Mouse (Mus musculus) kidney, embryonic 15.5 days (tissue): ENCODE measurements around the gene Scn10a. TPM values are rescaled to one million over a fixed set of nuclear protein-coding genes. Genes with fewer than 3 reads are reported as not detected.

ENCODE experiments used
- ATAC-seq: fragments of 200-750 bp; cut with Nextera tagmentation; replicated peaks from 2 replicates; pipeline ENCODE4 v1.8.0; 2017; ENCODE audit warnings: moderate TSS enrichment; ENCODE audit not compliant: low FRiP score
- H3K27ac ChIP-seq: fragments of 300-500 bp; sonication (generic); 2 replicates; pipeline ENCODE4 v1.5.1; 2015; ENCODE audit warnings: mild to moderate bottlenecking, inconsistent platforms
- H3K27me3 ChIP-seq: fragments of 300-500 bp; sonication (generic); 2 replicates; pipeline ENCODE4 v1.6.1; 2015; ENCODE audit warnings: inconsistent platforms
- H3K36me3 ChIP-seq: fragments of 300-500 bp; sonication (generic); 2 replicates; pipeline ENCODE4 v1.6.1; 2015; ENCODE audit warnings: inconsistent platforms
- H3K4me1 ChIP-seq: fragments of 300-500 bp; sonication (generic); 2 replicates; pipeline ENCODE4 v1.6.1; 2015; ENCODE audit warnings: inconsistent platforms
- H3K4me2 ChIP-seq: fragments of 300-500 bp; sonication (generic); 2 replicates; pipeline ENCODE4 v1.6.1; 2015; ENCODE audit warnings: moderate library complexity, mild to moderate bottlenecking, inconsistent platforms
- H3K4me3 ChIP-seq: fragments of 300-500 bp; sonication (generic); replicated peaks from 2 replicates; pipeline ENCODE4 v1.5.1; 2015; ENCODE audit warnings: mild to moderate bottlenecking, inconsistent platforms
- H3K9ac ChIP-seq: fragments of 300-500 bp; sonication (generic); 2 replicates; pipeline ENCODE4 v1.6.1; 2015; ENCODE audit warnings: mild to moderate bottlenecking, inconsistent platforms
- H3K9me3 ChIP-seq: fragments of 300-500 bp; sonication (generic); replicated peaks from 2 replicates; pipeline ENCODE4 v1.6.1; 2016; ENCODE audit warnings: inconsistent platforms
- WGBS: fragments of 180-500 bp; shearing (Covaris S2); methylation state at CpG from one replicate; pipeline ENCODE4 v1.1.7; 2015; ENCODE audit warnings: mixed read lengths; 5-methylcytosine and 5-hydroxymethylcytosine counted together
- polyA plus RNA-seq: library from polyadenylated mRNA; unstranded; fragments of >200 nt; fragmentation: Nextera tagmentation; extraction: Ambion mirVana; gene quantifications from 2 replicates; pipeline ENCODE4 v1.2.1, GENCODE M21; 2015

Scn10a gene
- polyA plus RNA-seq, 1 experiment from 2014 or later, result not detected

GRCm38 (mm10) chr9:119633475-119633874 lies 85.6 kb downstream of the Scn10a start:
- Histone ChIP-seq H3K9ac (no peak overlapping the region), H3K27ac (no peak overlapping the region), H3K4me2 (no peak overlapping the region), H3K36me3 (no peaks in the 10 kb centered on the region), H3K4me3 (no peak overlapping the region), H3K27me3 (peaks cover 97% of the 10 kb centered on the region), H3K9me3 (no peaks in the 10 kb centered on the region), H3K4me1 (peaks cover 21% of the 10 kb centered on the region)
- ATAC-seq, result no peak
- 86% methylated on average over 5 of the region's 5 CpGs for WGBS

GRCm38 (mm10) chr9:119632801-119633200 lies 86.3 kb downstream of the Scn10a start:
- 18% methylated on average over 12 of the region's 12 CpGs for WGBS
- ATAC-seq, result no peak

GRCm38 (mm10) chr9:119631899-119632533 lies 87.1 kb downstream of the Scn10a start:
- Histone ChIP-seq H3K4me1 (peaks cover 21% of the 10 kb centered on the region), H3K27ac (no peak overlapping the region), H3K4me2 (peak overlapping the region; percentile 30), H3K9me3 (no peaks in the 10 kb centered on the region), H3K4me3 (no peak overlapping the region), H3K36me3 (no peaks in the 10 kb centered on the region), H3K9ac (no peak overlapping the region), H3K27me3 (peaks cover 98% of the 10 kb centered on the region)
- 8% methylated on average over 15 of the region's 15 CpGs for WGBS
- peak; percentile 87 for ATAC-seq

More at GRCm38 (mm10) chr9:119632801-119633200, 86.3 kb downstream of the Scn10a start:
- Histone ChIP-seq H3K4me3 (no peak overlapping the region), H3K27ac (no peak overlapping the region), H3K9me3 (no peaks in the 10 kb centered on the region), H3K4me1 (peaks cover 21% of the 10 kb centered on the region), H3K9ac (no peak overlapping the region), H3K27me3 (peaks cover 97% of the 10 kb centered on the region), H3K4me2 (no peak overlapping the region), H3K36me3 (no peaks in the 10 kb centered on the region)

GRCm38 (mm10) chr9:119631393-119631898 lies 87.7 kb downstream of the Scn10a start:
- peak overlapping the region; percentile 30 for H3K4me2 ChIP-seq
- no peaks in the 10 kb centered on the region for H3K9me3 ChIP-seq
- H3K9ac ChIP-seq, result no peak overlapping the region
- H3K36me3 ChIP-seq, result no peaks in the 10 kb centered on the region
- H3K27ac ChIP-seq, result no peak overlapping the region
- peaks cover 99% of the 10 kb centered on the region for H3K27me3 ChIP-seq
- peaks cover 21% of the 10 kb centered on the region for H3K4me1 ChIP-seq
- WGBS, result 28% methylated on average over 13 of the region's 13 CpGs
- no peak overlapping the region for H3K4me3 ChIP-seq
- ATAC-seq, result peak; percentile 35; the same call in 1 of the 2 replicates

GRCm38 (mm10) chr9:119628690-119629268 lies 90.3 kb downstream of the Scn10a start:
- Histone ChIP-seq H3K4me1 (peaks cover 21% of the 10 kb centered on the region), H3K9ac (no peak overlapping the region), H3K27ac (no peak overlapping the region), H3K4me3 (no peak overlapping the region), H3K36me3 (no peaks in the 10 kb centered on the region), H3K4me2 (no peak overlapping the region), H3K27me3 (peaks cover 99% of the 10 kb centered on the region), H3K9me3 (no peaks in the 10 kb centered on the region)
- WGBS, result 71% methylated on average over 8 of the region's 8 CpGs
- no peak for ATAC-seq

GRCm38 (mm10) chr9:119627227-119627626 lies 91.9 kb downstream of the Scn10a start:
- ATAC-seq, result no peak
- peaks cover 95% of the 10 kb centered on the region for H3K27me3 ChIP-seq
- no peak overlapping the region for H3K4me3 ChIP-seq
- no peaks in the 10 kb centered on the region for H3K36me3 ChIP-seq
- 68% methylated on average over 6 of the region's 6 CpGs for WGBS
- no peak overlapping the region for H3K4me2 ChIP-seq
- H3K9ac ChIP-seq, result no peak overlapping the region
- H3K27ac ChIP-seq, result no peak overlapping the region
- H3K9me3 ChIP-seq, result no peaks in the 10 kb centered on the region
- H3K4me1 ChIP-seq, result peaks cover 11% of the 10 kb centered on the region

- Histone ChIP-seq H3K27me3 (peaks cover 70% of the 10 kb centered on the region), H3K27ac (no peak overlapping the region), H3K9ac (no peak overlapping the region), H3K4me1 (no peaks in the 10 kb centered on the region), H3K9me3 (no peaks in the 10 kb centered on the region), H3K36me3 (no peaks in the 10 kb centered on the region), H3K4me3 (no peak overlapping the region), H3K4me2 (no peak overlapping the region)
- WGBS, result 81% methylated on average over 4 of the region's 4 CpGs
- ATAC-seq, result no peak
These were observed 95.0 kb downstream of the Scn10a start for GRCm38 (mm10) chr9:119624151-119624550.

GRCm38 (mm10) chr9:119614798-119615197 lies 104.3 kb downstream of the Scn10a start:
- ATAC-seq, result no peak
- no peaks in the 10 kb centered on the region for H3K36me3 ChIP-seq
- H3K9me3 ChIP-seq, result no peaks in the 10 kb centered on the region
- H3K4me1 ChIP-seq, result no peaks in the 10 kb centered on the region
- no peak overlapping the region for H3K9ac ChIP-seq
- 68% methylated on average over 6 of the region's 6 CpGs for WGBS
- no peak overlapping the region for H3K27ac ChIP-seq
- peaks cover 58% of the 10 kb centered on the region for H3K27me3 ChIP-seq
- no peak overlapping the region for H3K4me3 ChIP-seq
- H3K4me2 ChIP-seq, result no peak overlapping the region

- no peaks in the 10 kb centered on the region for H3K9me3 ChIP-seq
- no peak overlapping the region for H3K27ac ChIP-seq
- H3K36me3 ChIP-seq, result no peaks in the 10 kb centered on the region
- no peak overlapping the region for H3K4me2 ChIP-seq
- H3K4me1 ChIP-seq, result no peaks in the 10 kb centered on the region
- H3K4me3 ChIP-seq, result no peak overlapping the region
- ATAC-seq, result no peak
- H3K9ac ChIP-seq, result no peak overlapping the region
- whole genome bisulfite sequencing, result 89% methylated on average over 7 of the region's 7 CpGs
- H3K27me3 ChIP-seq, result peaks cover 19% of the 10 kb centered on the region
These were observed 108.5 kb downstream of the Scn10a start for GRCm38 (mm10) chr9:119610563-119611166.

- ATAC-seq, result no peak
- 88% methylated on average over 5 of the region's 5 CpGs for WGBS
- H3K9me3 ChIP-seq, result no peaks in the 10 kb centered on the region
These were observed 112.2 kb downstream of the Scn10a start for GRCm38 (mm10) chr9:119606906-119607305.

GRCm38 (mm10) chr9:119604607-119605006 lies 114.5 kb downstream of the Scn10a start:
- no peak for ATAC-seq
- 62% methylated on average over 8 of the region's 8 CpGs for WGBS
- no peaks in the 10 kb centered on the region for H3K4me1 ChIP-seq
- peaks cover 7% of the 10 kb centered on the region for H3K27me3 ChIP-seq
- H3K9ac ChIP-seq, result no peak overlapping the region
- H3K4me3 ChIP-seq, result no peak overlapping the region
- H3K4me2 ChIP-seq, result no peak overlapping the region
- no peaks in the 10 kb centered on the region for H3K36me3 ChIP-seq
- no peaks in the 10 kb centered on the region for H3K9me3 ChIP-seq
- H3K27ac ChIP-seq, result no peak overlapping the region

More at GRCm38 (mm10) chr9:119606906-119607305, 112.2 kb downstream of the Scn10a start:
- H3K4me1 ChIP-seq, result no peaks in the 10 kb centered on the region
- no peak overlapping the region for H3K4me3 ChIP-seq
- no peak overlapping the region for H3K27ac ChIP-seq
- H3K27me3 ChIP-seq, result peaks cover 8% of the 10 kb centered on the region
- no peak overlapping the region for H3K4me2 ChIP-seq
- H3K36me3 ChIP-seq, result no peaks in the 10 kb centered on the region
- no peak overlapping the region for H3K9ac ChIP-seq

GRCm38 (mm10) chr9:119598501-119598900 lies 120.6 kb downstream of the Scn10a start:
- 86% methylated on average over 10 of the region's 10 CpGs for WGBS

More at GRCm38 (mm10) chr9:119598501-119598900, 120.6 kb downstream of the Scn10a start:
- Histone ChIP-seq H3K9me3 (no peaks in the 10 kb centered on the region), H3K9ac (no peak overlapping the region), H3K36me3 (no peaks in the 10 kb centered on the region), H3K4me3 (no peak overlapping the region), H3K27me3 (peaks cover 10% of the 10 kb centered on the region), H3K4me1 (no peaks in the 10 kb centered on the region), H3K4me2 (no peak overlapping the region), H3K27ac (no peak overlapping the region)
- no peak for ATAC-seq
